Mouse (Mus musculus): ENCODE data around the gene Trim45.
A peak's percentile ranks its signal among the peaks of the same experiment; 100 is the strongest.

Gene Trim45

DNA sequence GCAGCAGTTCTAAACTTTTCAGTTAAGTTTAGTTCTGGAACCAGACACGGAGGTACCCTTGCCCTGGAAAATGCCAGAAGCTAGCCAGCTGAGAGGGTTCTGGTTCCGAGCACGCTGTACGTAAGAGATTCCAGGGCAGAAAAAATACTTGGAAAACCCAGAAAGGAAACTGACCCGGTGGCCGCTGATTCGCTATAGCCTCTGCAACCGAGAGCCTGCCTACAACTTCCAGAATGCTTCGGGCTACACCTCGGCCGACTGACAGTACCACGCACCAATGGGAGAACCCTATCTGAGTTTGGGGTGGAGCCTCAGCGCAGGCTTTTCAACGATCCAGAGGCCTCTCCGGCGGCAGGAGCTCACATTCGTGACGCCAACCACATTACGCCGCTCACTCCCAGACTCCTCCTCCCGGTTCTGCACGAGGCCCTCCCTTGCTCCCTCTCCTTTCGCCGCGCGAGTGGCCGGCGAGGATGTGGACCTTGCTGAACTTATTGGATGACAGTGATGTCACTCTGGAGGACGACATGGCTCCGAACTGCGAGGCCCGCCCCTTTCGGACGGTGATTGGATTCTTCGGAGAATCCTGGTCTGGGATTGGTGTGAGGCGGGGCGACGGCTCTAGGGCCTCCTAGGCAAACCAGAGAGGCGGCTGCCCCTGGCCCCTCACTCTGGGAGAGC lies at the start of gene Trim45:
Gene Trim45, plus strand, starts transcription at position 378 of the 681 bp plus-strand sequence.
- peak; percentile 92 to 93 for DNase-seq

DNA sequence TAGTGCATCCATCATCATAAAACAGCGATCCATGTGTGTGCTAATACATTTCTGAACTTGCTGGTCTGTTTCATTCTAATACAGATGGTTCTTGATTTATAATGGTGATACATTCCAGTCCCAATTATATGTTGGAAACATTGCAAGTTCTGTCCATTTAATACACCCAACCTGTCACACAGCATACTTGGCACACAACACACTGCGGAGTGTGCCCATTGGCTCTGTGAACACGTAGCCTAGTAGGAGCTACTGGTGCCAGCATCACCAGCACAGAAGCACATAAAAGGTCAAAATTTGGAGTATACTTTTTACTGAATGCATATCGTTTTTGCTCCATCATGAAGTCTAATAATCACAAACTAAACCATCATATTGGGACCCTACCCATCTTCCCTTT lies 44.9 kb upstream of the Trim45 start:
- DNase-seq: no peak

DNA sequence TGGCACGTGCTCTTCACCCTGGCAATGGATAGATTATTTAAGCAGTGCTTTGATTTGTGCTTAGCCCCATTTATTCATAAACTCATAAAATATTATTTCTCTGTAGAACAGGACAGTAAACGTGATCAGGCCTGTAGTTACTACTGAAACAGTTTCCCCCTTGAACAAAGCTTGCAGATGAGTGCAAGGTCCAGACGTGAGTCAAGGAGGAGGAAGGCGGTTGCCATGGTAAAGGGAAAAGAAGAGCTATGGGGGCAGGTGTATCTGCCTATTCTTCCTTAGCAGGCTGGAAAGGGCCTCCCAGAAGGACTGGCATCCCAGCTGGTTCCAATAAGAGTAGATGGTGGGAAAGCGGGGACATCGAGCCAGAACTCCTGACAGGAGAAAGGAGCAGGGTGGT lies 40.6 kb upstream of the Trim45 start:
- no peak for DNase-seq

DNA sequence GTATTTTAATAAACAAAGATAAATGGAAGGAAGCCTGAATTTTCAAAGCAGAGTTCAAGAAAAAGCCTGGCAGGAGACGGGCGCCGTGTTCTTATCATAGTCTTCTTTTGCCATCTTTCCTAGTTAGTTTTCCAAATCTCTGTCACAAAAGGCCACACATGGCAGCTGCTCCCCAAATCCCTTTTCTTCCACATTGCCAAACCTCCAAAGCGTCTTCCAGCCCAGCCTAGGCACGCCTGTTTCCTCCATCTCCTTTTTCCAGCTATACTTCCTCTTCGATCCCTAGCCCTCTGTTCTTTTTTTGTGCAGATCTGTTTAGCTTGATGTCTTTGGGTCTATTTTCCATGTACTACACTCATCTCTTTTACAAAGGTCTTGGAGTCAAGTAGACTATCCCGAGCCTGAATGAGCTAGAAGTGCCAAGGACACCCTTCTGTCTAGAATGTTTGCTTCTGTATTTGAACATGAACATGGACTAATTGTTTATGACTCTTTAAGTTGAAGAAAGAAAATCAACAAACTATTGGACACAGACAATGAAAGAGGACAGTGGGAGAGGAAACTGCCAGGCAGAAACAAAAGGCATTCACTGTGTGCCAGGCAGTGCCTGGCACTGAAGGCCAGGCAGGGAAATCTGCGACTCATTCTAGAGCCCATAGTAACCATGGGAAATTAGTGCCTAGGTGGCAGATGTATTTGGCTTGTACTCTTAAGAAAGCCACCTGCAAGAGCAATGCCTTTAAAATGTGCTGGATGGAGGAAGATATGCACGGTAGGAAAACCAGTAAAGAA lies 40.0 kb upstream of the Trim45 start:
- no peak for DNase-seq

DNA sequence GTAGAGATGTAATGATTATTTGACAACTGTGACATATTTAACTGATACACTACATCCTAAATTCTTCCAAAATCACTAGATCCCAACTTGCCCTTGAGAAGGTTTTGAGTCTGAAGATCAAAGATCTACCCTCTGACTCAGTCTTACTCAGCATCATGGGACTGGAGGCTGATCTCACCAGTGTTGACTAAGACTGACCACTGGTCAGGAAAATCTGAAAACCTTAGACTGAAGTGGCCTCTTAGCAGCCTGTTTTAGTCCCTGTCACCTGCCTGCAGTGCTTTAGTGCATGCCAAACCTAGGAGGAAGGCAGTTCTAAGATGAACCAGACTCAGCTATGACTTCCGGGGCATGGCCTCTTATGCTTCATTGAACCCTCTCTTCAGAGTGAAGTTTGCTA lies 32.8 kb upstream of the Trim45 start:
- DNase-seq: no peak

DNA sequence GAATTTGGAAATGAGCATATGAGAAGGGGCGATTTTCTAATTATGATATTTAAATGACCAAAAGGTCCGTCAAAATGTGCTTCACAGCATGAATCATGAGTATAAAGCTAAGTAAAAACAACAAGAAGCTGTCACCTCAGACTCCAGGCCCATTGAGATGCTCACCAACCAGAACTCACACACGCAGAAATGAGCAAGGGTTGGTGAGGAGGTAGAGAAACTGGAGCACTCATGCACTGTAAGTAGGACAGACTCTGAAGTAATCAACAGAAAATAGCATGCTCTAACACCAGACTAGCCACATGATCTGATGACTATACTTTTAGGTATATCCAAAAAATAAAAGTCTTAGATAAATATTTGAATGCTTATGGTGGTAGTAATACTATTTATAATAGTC lies 31.6 kb upstream of the Trim45 start:
- no peak for DNase-seq

DNA sequence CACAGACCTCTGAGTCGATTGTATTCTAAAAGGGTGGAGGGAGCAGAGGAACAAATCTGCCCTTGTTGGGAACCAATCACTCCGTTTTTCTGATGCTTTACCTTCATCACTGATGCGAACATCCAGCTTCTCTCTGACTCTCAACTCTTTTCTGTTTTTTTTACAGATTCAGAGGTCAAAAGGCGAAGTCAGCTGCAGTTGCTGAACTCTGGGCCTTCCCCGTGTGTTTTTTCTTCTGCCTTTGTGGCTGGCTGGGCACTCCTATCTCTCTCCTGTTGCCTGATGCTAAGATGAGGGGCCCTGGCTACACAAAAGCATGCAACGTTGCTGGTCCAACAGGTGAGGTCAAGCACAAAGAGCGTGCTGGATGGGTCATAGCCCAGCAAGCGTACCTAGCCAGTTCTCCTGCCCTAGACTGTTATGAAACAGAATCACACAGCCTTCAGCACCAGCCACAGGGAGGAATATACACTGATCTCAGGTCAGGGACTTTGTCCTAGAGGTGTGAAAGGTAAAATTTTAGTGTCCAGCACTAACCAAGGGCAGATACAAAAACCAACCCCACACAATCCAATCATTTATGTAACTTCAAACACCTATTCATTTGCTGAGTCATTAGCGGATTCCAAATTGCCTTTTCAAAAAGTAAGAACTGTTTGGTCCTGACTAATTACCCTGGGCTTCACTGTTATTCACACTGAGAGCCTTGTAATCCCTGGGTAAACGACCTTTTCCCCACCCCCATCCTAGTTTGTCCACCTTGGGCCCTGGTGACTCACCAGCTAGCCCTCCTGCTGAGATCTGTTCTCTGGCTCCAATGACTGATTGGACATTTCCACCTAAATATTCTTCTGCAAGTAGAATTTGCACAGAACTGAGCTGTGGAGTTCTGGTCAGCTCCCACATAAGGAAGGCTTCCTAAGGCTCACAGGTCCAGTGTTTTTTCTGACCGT lies 29.3 kb upstream of the Trim45 start:
- DNase-seq: no peak

DNA sequence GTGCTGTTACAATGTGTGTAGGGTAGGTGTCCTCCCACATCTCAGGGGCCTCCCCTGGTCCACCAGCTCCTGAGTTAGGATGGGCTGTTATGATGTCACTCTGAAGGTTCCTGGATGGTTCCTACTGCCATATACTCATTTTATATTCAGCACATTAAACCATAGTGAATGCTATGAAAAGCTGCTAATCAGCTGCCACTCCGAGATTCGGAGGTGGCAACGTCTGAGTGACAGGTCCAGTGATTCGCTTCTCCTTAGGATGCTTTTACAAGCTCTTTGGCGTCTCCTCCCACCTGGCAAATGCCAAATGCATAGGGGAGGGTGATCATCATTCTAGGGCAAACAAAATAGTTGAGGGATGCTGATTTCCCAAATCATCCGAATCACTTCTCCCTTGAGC lies 26.5 kb upstream of the Trim45 start:
- no peak for DNase-seq

DNA sequence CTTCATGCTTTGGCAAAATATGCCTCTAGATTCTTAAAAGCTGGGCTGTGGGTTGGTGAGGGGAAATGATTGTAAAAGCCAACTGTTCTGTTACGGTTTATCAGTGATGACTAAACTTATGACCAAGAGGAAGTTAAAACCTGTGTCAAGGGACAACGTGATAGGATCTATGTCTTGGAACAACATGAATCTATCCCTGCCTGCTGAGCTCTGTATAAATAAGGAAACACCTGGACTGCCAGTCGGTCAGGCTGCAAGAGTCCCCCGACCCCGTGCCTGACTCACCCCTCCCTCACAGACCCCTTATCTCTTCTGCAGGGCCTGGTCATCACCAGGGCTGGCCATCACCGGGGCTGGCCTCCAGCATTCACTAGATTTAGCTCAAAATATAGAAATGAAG lies 15.9 kb upstream of the Trim45 start:
- DNase-seq: no peak

DNA sequence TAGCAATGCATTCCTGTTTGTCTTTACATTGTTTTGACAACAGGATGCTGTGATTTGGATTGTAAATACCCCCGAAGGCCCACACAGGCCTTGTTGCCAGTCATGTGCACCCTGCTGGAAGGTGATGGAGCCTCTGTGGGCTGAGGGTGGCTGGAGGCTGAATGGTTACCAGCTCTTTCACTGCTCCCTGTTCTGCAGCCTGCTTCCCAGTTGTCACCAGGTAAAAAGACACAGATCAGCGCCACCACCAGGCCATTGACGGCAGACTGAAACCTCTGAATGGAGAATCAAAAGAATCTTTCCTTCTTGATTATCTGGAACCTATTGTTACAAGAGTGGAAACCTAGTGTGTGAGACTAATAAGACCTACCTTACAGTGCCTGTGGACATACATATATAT lies 15.1 kb upstream of the Trim45 start:
- peak in 1 of 2 experiments; percentile 18 for DNase-seq

DNA sequence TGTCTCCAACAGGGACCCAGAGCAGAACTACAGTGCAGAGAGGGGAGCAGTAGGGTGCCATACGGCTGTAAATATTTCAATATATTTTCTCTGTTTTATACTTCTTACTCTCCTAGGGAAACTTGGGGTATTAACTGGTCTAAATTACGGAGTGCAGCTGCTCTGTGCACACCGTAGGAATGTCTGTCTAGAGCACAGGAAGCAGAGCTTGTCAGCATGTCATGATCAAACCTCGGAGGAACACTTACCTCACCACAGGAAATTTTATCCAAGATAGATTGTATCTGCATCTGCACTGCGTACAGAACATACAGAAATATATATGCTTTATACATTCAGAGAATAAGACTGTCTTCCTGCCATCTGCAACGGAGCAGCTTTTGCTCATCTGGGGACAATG lies 13.4 kb upstream of the Trim45 start:
- no peak for DNase-seq

DNA sequence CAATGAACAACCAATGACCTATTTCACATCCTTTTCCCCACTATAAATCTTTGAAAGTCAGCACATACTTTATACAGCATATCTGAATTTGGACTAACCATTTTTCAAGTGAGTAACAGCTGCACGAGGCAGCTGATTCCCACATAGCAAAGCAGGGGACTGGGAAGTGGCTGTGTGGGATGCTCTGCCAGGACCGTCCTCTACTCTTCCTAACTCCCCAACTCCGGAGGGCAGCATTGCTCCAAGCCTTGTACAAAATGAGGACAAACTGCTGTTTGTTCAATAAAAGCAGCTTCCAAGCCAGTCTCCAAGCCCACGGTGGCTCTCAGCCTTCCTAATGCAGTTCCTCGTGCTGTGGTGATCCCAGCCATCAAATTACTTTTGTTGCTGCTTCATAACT lies 11.4 kb upstream of the Trim45 start:
- no peak for DNase-seq

DNA sequence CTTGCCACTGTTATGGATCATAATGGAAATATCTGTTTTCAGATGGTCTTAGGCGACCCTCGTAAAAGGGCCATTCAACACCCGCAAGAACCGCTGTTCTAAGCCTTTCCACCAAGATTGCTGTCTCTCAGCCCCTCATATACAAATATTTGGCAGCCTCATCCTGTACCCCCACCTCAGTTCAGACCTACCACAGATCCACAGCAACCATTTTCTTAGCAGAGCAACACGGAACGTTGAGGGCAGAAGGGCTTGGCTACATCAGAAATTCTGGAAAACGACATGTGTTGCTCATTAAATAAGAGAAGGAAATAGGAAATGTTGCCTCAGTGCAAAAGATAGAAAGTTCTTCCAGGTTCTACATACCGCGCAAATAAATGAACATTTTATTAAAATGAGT lies 11.0 kb upstream of the Trim45 start:
- DNase-seq: no peak

DNA sequence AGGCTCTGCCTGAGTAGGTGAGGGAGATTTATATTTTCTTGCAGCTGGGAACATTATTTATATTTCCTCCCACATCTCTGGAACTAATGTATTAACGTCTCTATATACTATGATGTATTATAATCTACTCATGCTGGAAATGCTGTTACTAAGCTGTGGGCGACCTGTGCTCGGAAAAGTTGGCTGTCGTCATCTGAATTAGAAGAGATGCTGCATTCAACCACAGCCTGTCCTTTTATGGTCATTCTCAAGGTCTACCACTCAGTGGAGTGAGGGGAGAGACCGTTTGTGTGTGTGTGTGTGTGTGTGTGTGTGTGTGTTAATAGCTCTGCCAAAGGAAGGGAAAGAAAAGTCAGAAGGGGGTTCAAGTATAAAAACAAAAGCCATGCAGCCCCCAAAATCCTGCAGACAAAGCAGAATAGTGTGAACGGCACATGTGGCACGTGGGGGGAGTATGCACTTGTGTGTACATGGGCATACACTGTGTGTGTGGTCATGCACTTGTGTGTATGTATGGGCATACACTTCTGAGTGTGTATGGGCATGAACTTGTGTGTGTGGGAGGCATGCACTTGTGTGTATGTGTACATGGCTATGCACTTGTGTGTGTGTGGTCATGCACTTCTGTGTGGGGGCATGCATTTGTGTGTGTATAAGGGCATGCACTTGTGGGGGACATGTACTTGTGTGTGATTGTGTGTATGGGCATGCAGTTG lies 10.3 kb upstream of the Trim45 start:
- no peak for DNase-seq

DNA sequence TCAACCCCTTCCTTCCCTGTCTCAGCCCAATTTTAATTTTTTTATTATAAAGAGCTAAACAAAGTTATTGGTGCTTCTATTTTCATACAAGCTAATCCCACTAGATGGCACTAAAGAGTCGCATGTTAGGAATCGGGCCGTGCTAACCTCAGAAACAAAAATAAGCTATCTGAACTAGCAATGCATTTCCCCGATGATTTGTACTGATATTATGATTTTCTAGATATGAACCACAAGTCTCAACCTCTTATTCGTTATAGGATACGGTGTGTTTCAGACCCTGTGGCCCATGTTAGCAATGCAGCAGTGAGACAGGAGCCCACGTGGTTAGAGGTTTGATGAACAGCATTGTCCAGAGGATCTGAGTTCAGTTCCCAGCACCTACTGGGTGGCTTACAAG lies 5.2 kb upstream of the Trim45 start:
- no peak for DNase-seq

DNA sequence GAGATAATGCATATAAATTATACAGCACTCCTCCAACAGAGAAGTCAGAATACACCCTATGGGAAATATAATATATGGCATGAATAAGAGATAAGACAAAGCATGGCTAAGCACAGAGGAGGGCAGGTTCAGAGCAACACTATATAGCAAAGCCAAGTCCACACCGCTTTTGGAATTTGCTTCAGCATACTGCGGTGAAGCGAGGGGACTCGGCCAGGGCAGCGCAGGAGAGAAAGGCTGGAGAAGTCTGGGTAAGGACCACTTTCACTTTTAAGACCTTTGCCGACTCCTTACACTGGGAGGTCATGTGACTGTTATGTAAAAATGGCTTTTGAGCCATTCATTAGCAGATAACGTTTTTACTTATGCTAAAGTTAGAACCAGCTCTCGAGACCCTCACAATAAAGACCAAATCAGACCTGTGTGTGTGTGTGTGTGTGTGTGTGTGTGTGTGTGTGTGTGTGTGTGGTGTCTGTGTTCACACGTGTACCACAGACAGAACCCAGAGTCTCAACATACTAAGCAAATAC lies 1.3 kb upstream of the Trim45 start:
- DNase-seq: peak in 1 of 2 experiments; percentile 13

DNA sequence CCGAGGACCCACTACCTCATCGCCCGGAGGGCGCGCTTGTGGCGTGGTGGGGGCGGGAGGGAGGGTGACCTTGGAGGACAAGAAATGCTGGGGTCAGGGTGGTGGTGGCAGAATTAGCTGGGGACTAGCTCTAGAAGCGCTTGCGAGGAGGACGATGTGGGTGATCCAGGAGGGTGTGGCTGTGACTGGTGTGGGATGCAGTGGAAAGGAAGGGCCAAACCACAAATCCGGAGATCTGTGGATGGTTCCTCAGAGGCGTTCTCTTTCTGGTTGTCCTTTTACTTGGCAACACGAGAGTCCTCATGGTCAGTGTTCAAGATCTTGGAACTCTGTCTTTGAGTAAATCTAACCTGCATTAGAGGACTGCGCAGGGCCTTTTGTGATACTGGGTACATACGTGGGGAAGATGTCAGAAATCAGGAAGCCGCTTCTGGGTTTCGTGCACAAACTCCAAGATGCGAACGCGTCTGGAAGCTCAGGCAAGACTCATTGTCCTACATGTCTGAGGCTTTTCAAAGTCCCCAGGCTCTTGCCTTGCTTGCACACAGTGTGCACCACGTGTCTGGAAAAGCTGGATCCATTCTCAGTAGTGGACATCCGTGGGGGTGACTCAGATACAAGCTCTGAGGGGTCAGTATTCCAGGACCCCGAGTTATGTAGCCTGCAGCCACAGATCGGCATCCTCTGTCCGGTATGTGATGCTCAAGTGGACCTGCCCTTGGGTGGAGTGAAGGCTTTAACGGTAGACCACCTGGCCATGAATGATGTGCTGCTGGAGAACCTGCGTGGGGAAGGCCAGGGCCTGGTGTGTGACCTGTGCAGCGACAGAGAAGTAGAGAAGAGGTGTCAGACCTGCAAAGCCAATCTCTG lies 739 bp downstream of the Trim45 start:
- DNase-seq: no peak

DNA sequence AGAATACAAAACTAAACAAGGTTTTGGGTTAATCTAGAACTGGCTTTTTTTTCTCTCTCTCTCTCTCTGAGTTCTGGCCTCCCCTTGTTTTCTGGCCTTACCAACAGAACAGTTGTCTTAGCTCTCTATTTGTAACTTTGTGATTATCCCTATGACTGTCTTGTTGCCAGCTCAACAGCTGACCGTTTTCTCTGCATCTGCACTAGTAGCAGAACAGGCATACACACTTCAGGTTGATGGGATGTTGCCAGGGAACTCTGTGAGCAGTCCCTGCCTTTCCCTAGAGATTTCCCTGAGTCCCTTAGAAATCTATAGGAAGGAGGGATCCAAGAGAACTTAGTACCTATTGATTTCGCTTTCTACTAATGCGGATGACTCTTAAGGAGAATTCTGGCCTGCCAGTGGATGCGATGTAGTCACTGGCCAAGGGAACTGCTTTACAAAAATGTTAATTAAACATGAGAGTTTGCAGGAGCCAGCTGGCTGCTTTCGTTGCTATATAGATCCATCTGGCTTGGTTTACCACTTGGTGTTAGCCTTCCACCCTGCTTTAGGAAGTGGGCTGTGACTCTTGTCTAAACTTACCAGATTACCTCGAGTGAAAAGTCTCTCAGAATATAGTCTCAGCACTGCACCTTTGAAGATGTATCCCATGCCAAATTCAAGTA lies 2.2 kb downstream of the Trim45 start:
- DNase-seq: no peak

DNA sequence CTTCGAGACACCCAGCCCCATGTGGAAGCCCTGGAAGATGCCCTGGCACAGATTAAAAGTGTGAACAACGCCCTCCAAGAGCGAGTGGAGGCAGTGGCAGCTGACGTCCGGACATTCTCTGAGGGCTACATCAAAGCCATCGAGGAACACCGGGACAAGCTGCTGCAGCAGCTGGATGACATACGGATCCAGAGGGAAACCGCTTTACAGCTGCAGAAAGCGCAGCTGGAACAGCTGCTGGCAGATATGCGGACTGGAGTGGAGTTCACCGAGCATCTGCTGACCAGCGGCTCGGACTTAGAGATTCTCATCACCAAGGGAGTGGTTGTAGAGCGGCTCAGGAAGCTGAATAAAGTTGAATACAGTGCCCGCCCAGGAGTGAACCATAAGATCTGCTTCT lies 3.2 kb downstream of the Trim45 start:
- no peak for DNase-seq

DNA sequence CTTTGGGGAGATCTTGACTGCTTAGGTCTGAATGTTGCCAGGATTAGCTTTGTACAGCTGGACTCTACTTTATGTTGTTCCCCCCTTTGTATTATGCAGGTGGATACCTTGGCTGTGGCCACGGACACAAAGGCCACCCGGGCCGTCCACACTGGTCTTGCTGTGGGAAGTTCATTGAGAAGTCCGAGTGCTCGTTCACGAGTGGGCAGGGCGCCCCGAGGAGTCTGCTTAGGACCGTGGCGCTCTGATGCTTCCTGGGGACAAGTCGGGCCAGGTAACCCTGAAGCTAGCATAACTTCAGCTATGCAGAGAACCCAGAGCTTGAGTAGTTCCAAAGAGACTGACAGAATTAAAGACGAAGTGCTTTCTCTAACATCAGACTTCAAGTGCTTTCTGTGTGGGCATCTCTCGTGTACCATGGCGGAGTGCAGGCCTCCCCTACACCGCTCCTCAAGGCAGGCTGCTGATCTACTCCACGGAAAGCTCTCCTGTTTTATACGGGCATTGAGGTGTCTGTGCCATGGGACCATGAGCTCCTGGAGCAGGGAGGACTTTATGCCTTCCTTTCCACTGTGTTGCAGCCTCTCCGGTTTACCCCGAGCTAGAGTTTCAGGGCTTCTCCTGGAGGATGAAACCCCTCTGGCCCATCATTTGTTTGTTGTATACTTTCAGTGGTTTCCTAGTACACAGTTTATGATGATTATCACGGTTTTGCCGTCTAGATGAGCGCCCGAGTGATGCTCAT lies 9.5 kb downstream of the Trim45 start:
- no peak for DNase-seq
